Mouse (Mus musculus) right cerebral cortex, postnatal 36 days (tissue): ENCODE results near the gene Mpc1.
"Not testable (repeated sequence)": the region's sequence is repeated elsewhere in the genome, so short reads cannot be mapped to it uniquely, and the experiment has no call there.

Experiments used
- DNase-seq, 2 experiments: peaks; one replicate each; pipeline ENCODE4 v3.0.0; 2022; ENCODE audit warnings: low spot score in 2 of 2, mixed read lengths in 1 of 2

Gene Mpc1

GRCm38 (mm10) chr17:8278356-8278755 is 4.3 kb upstream of the Mpc1 start:
- DNase-seq: no peak

- DNase-seq: peak; percentile 93 to 95
These were observed 986 bp downstream of the Mpc1 start for GRCm38 (mm10) chr17:8283526-8284253.

- peak; percentile 22 to 42 for DNase-seq
These were observed 1.6 kb downstream of the Mpc1 start for GRCm38 (mm10) chr17:8284254-8284661.

DNA sequence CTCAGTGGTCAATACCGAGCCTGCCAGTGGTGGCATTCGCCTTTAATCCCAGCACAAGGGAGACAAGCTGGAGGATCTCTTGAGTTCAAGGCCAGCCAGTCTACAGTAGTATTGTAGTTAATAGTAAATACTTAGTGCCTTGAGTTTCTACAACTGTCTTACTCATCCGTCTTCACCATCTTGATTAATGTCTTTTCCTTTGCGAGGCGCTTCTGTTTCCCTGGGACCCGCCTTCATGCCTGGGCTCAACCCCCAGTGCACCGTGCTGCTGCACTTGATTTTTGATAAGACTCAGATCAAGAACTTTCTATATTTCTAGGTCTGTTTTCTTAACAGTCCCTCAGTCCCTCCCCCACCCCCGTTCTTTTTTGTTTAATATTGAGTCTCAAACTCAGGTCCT is 2.4 kb downstream of the Mpc1 start:
- DNase-seq: no peak

- DNase-seq: no peak
These were observed 4.3 kb downstream of the Mpc1 start for GRCm38 (mm10) chr17:8286987-8287386.

DNA sequence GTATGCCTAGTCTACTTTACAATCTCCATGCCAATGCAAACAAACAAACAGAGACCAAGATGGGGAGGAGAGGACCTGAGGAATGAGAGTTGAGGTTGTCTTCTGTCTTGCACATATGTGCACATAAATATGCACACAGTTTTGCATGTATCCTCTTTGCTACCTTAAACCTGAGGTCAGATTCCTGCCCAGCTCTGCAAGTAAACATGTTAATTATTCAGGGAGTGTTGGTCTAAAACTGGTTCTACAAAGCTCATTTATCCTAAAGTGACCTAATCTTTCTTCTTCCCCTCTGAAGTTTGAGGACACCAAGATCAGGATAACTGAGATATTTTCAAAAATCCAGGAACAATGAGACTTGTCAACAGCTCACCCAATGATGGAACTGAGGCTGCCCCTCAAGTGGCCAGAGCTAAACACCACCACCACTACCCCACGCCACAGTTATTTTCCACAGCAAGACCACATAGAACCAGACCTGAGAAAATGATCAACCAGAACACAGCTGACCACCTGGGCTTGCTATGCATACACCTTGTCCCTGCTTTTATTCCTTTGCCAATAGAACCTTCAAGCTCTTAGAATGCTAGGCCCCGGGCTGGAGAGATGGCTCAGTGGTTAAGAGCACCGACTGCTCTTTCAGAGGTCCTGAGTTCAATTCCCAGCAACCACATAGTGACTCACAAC is 7.4 kb downstream of the Mpc1 start:
- DNase-seq: no peak

DNA sequence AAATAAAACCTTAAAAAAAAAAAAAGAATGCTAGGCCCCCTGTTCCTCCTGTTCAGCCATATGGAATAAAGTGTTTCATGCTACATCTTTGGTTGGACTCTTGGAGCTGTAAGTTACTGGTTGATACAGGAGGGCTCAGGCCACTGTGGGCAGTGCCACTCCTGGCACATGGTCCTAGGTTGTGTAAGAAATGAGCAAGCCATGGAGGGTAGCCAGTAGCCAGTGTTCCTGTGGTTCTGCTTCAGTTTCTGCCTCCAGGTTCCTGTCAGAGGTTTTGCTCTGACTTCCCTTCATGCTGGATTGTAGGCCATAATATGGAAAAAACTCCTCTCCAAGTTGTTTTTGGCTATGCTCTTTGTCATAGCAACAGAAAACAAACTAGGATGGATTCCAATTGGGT is 8.0 kb downstream of the Mpc1 start:
- DNase-seq: no peak

DNA sequence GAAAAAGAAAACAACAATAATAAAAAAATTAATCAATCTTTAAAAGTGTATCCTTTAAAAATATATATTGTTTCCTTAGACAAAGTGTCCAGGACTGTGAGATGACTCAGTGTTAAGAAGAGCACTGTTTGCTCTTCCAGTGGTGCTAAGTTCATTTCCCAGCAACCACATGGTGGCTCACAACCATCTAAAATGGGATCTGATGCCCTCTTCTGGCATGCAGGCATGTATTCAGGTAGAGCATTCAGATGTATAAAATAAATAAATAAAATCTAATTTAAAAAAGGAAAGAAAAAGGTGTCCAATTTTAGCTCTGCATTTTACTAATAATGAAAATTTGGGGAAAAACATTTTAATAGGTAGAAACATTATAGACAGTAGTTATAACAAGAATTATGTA is 13.1 kb downstream of the Mpc1 start:
- no peak for DNase-seq

- DNase-seq: no peak
These were observed 13.7 kb downstream of the Mpc1 start for GRCm38 (mm10) chr17:8296313-8296844.

DNA sequence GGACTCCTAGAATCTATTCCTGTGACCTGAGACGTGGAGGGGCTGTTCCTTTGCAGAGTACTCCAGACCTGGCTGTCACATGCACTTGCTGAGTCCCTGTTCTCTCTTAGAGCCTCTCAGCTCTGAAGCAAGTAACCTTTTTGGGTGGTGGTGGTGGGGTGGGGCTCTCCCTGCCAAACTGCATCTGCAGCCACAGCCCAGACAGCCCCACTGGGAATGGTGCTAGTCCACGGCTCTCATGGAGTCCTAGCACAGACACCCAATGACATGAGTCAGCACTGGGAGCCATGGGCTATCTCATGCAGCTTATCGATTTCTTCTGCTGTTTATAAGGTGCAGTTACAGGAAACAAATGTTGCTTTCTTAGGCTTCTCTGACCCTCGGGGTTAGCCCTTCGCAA is 15.0 kb downstream of the Mpc1 start:
- DNase-seq: no peak

- no peak for DNase-seq
These were observed 15.6 kb downstream of the Mpc1 start for GRCm38 (mm10) chr17:8298281-8298680.

- DNase-seq: no peak
These were observed 16.8 kb downstream of the Mpc1 start for GRCm38 (mm10) chr17:8299524-8299923.

- no peak for DNase-seq
These were observed 18.8 kb downstream of the Mpc1 start for GRCm38 (mm10) chr17:8301515-8301914.

DNA sequence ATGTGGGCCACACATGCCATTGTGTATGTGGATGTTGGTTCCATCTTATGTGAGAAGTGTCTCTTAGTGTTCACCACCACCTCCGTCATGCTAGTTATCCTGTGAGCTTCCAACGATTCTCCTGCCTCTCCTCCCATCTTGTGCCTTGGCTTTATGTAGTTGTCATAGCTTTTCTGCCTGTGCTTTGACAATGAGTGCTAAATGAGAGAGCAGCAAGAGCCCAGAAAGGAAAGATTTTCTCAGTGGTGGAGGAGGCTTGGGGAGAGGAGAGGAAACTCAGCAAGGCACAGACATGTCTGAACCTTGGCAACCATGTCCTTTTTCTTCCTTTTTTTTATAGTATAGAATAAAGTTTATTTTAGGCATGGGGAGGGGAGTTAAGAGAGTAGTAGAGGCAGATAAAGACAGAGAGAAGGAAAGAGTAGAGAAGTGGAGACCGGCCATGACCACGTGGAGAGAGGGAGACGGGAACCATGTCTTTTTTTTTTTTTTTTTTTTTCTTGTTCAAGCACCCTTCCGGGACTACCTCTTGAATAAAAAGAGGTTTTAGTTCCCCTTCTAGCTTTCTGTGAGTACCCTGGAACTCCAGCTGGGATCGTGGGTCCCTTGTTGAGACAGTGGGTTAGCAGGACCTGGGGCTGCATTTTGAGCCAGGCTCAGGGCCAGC is 20.2 kb downstream of the Mpc1 start:
- no peak for DNase-seq

- DNase-seq: no peak
These were observed 21.0 kb downstream of the Mpc1 start for GRCm38 (mm10) chr17:8303671-8304070.

DNA sequence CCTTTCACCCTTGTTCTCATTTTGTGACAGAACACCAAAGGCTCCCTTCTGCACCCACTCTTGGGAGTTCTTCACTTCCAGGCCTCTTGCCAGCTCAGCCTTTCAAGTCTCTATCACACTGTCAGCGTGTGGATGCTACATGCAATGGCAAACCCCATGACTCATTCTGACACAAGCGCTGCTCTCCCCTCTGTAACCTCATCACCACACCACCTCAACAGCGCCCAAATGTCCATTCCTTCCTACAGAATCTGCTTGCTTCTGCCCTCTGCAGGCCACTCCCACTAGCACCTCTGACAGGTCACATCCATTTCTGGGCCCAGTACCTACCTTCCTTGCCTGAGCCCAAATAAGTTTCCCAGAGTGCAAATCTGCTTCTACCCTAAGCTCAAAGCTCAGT is 23.1 kb downstream of the Mpc1 start:
- no peak for DNase-seq

GRCm38 (mm10) chr17:8310838-8311614 is 28.3 kb downstream of the Mpc1 start, which contains the start of gene Sft2d1:
Gene Sft2d1, plus strand, starts transcription at chr17:8311102.
- peak; percentile 95 to 97 for DNase-seq

- no peak for DNase-seq
These were observed 29.0 kb downstream of the Mpc1 start for GRCm38 (mm10) chr17:8311751-8312150.

DNA sequence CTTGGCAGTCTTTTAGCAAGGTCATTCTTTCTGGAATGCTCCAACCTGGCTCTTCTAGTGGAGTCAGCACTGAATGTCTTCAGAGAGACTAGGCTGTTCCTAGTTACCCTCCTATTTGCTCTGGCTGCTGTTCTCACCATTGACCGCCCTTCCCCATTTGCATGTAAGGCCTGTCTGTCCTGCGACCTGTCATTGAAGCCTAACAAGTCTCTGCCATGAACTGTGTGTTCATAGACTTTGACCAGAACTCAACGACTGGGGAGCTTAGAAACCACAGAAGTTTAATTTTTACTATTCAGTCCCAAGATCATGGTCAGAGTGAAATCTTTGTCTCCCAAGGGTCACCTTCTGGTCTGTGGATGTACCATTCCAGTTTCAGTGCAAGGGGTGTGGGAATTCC is 31.3 kb downstream of the Mpc1 start:
- DNase-seq: no peak

DNA sequence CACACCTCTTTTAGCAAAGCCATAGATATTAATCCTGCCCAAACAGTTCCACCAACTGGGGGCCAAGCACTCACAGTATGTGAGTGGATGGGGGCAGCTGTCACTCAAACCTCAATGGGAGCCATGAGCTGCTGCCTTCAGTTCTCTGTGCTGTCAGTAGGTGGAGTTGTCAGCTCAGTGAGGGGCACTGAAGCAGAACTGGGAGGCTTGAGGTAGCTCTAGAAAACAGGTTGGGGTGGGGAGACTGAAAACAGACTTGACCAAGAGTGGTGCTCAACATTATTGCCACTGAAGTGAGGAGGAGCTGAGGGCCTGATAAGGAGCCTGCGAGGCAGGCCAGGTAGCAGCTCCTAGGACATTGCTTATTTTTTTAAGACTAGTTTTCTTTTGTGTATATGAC is 33.5 kb downstream of the Mpc1 start:
- no peak for DNase-seq

DNA sequence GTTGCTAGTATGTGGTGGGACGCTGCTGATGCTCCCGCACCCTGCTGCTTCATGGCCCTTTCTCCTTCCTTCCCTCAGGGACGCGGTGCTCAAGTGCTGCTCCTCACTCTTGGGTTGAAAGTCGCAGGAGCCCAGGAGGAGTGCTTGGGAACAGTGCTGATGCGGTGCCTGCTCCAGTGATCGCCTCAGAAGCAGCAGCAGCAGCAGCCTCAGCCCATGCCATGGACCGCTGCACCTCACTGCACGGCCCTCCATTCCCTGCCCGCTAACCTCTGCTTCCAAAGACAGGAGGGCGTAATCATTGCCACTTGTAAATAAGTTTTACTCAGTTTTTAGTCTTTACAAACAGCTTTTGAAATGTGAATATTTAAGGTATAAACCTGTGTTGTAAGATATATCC is 44.2 kb downstream of the Mpc1 start:
- DNase-seq: not testable (repeated sequence)
